Mouse (Mus musculus) bone marrow macrophage, adult 2 months (primary cell): Measurements from ENCODE around the gene Kif13a.
A peak's percentile ranks its signal among the peaks of the same experiment; 100 is the strongest.

Experiments
- CTCF ChIP-seq: IDR thresholded peaks from 2 replicates; pipeline ENCODE4 v1.5.1; 2012; ENCODE audit warnings: low read depth, mild to moderate bottlenecking, low read length, moderate library complexity
- POLR2A ChIP-seq: IDR thresholded peaks from 2 replicates; pipeline ENCODE4 v1.6.1; 2012; ENCODE audit warnings: mild to moderate bottlenecking, low read depth, low read length, borderline replicate concordance

- TF ChIP-seq CTCF (0 out of 2 replicates have a peak, but pooled peaks have one; percentile 21), POLR2A (no peak)
Measured at GRCm38 (mm10) chr13:46852470-46852869, 77.2 kb downstream of the Kif13a start.
